Mouse (Mus musculus): Measurements from ENCODE around the gene Tbx21. TPM values are rescaled to one million over a fixed set of nuclear protein-coding genes. Genes with fewer than 3 reads are reported as not detected.
A peak's percentile ranks its signal among the peaks of the same experiment; 100 is the strongest.

Tbx21 gene
- polyA plus RNA-seq, 2 experiments: 0.11 TPM; not detected in 1

- no peak for TF ChIP-seq POLR2A (IDR thresholded peaks at IDR 0.05; ENCODE audit: borderline replicate concordance, extremely low read depth, insufficient read depth, insufficient read length)
- Histone ChIP-seq H3K27me3 (ENCODE audit: control insufficient read depth, insufficient read depth, low read length) (no peaks in the 10 kb centered on the region), H3K4me1 (ENCODE audit: control insufficient read depth, insufficient read depth, low read length) (peaks cover 26% of the 10 kb centered on the region), H3K9ac (ENCODE audit: low read depth, low read length, severe bottlenecking) (peak within 1 kb of the TSS; percentile 90), H3K36me3 (ENCODE audit: control insufficient read depth, insufficient read depth, low read length) (peaks cover 26% of the 10 kb centered on the region), H3K4me2 (replicated peaks; ENCODE audit: low read depth, low read length, severe bottlenecking) (peak within 1 kb of the TSS; percentile 88), H3K27ac (replicated peaks; ENCODE audit: low read depth, low read length) (peak within 1 kb of the TSS; percentile 93), H3K4me3 (replicated peaks; ENCODE audit: low read length) (peak within 1 kb of the TSS; percentile 79), H3K9me3 (ENCODE audit: control insufficient read depth, low read length) (no peaks in the 10 kb centered on the region)
- ATAC-seq (ENCODE audit: low FRiP score, low read depth): peak; percentile 13
- peak; percentile 37 for DNase-seq (ENCODE audit: low spot score)
- WGBS: under 1% methylated on average over 22 of the region's 64 CpGs
Observed at GRCm38 (mm10) chr11:97151343-97151801, 36.2 kb upstream of the Tbx21 start, which contains the start of gene Tbkbp1. Gene Tbkbp1, minus strand, starts transcription at chr11:97151495.

- Histone ChIP-seq H3K9ac (ENCODE audit: low read depth, low read length, severe bottlenecking) (peak overlapping the region; percentile 90), H3K27me3 (ENCODE audit: control insufficient read depth, insufficient read depth, low read length) (no peaks in the 10 kb centered on the region), H3K9me3 (ENCODE audit: control insufficient read depth, low read length) (no peaks in the 10 kb centered on the region), H3K36me3 (ENCODE audit: control insufficient read depth, insufficient read depth, low read length) (peaks cover 29% of the 10 kb centered on the region), H3K27ac (replicated peaks; ENCODE audit: low read depth, low read length) (peak overlapping the region; percentile 93), H3K4me3 (replicated peaks; ENCODE audit: low read length) (peak overlapping the region; percentile 79), H3K4me2 (replicated peaks; ENCODE audit: low read depth, low read length, severe bottlenecking) (peak overlapping the region; percentile 88), H3K4me1 (ENCODE audit: control insufficient read depth, insufficient read depth, low read length) (peaks cover 26% of the 10 kb centered on the region)
- TF ChIP-seq POLR2A (IDR thresholded peaks at IDR 0.05; ENCODE audit: borderline replicate concordance, extremely low read depth, insufficient read depth, insufficient read length): 0 out of 2 replicates have a peak, but pooled peaks have one; percentile 37
- DNase-seq (ENCODE audit: low spot score): peak; percentile 73
- ATAC-seq (ENCODE audit: low FRiP score, low read depth): peak; percentile 77
- 2% methylated on average over 46 of the region's 102 CpGs for WGBS
Observed at GRCm38 (mm10) chr11:97150411-97151330, 35.5 kb upstream of the Tbx21 start.

- peak overlapping the region; percentile 90 for H3K9ac ChIP-seq (ENCODE audit: low read depth, low read length, severe bottlenecking)
- ATAC-seq (ENCODE audit: low FRiP score, low read depth): peak; percentile 8; the same call in 1 of the 2 replicates
- peak overlapping the region; percentile 93 for H3K27ac ChIP-seq (replicated peaks; ENCODE audit: low read depth, low read length)
- peak overlapping the region; percentile 79 for H3K4me3 ChIP-seq (replicated peaks; ENCODE audit: low read length)
- peak overlapping the region; percentile 88 for H3K4me2 ChIP-seq (replicated peaks; ENCODE audit: low read depth, low read length, severe bottlenecking)
- WGBS: 0% methylated on average over 14 of the region's 14 CpGs
- H3K27me3 ChIP-seq (ENCODE audit: control insufficient read depth, insufficient read depth, low read length): no peaks in the 10 kb centered on the region
- H3K36me3 ChIP-seq (ENCODE audit: control insufficient read depth, insufficient read depth, low read length): peaks cover 36% of the 10 kb centered on the region
- peak; percentile 60 for DNase-seq (ENCODE audit: low spot score)
- peaks cover 26% of the 10 kb centered on the region for H3K4me1 ChIP-seq (ENCODE audit: control insufficient read depth, insufficient read depth, low read length)
- H3K9me3 ChIP-seq (ENCODE audit: control insufficient read depth, low read length): no peaks in the 10 kb centered on the region
- TF ChIP-seq POLR2A (IDR thresholded peaks at IDR 0.05; ENCODE audit: borderline replicate concordance, extremely low read depth, insufficient read depth, insufficient read length): no peak
Observed at GRCm38 (mm10) chr11:97149995-97150410, 34.9 kb upstream of the Tbx21 start.

- DNase-seq (ENCODE audit: low spot score) (no peak), ATAC-seq (ENCODE audit: low FRiP score, low read depth) (no peak)
- peak overlapping the region; percentile 79 for H3K4me3 ChIP-seq (replicated peaks; ENCODE audit: low read length)
- H3K9ac ChIP-seq (ENCODE audit: low read depth, low read length, severe bottlenecking): peak overlapping the region; percentile 90; the same call in 1 of the 2 replicates
- no peak for TF ChIP-seq POLR2A (IDR thresholded peaks at IDR 0.05; ENCODE audit: borderline replicate concordance, extremely low read depth, insufficient read depth, insufficient read length)
- peak overlapping the region; percentile 88 for H3K4me2 ChIP-seq (replicated peaks; ENCODE audit: low read depth, low read length, severe bottlenecking)
- H3K9me3 ChIP-seq (ENCODE audit: control insufficient read depth, low read length): no peaks in the 10 kb centered on the region
- WGBS: 32% methylated on average over 9 of the region's 9 CpGs
- H3K27ac ChIP-seq (replicated peaks; ENCODE audit: low read depth, low read length): peak overlapping the region; percentile 93; the same call in 1 of the 2 replicates
- peaks cover 45% of the 10 kb centered on the region for H3K36me3 ChIP-seq (ENCODE audit: control insufficient read depth, insufficient read depth, low read length)
- H3K4me1 ChIP-seq (ENCODE audit: control insufficient read depth, insufficient read depth, low read length): peaks cover 26% of the 10 kb centered on the region
- no peaks in the 10 kb centered on the region for H3K27me3 ChIP-seq (ENCODE audit: control insufficient read depth, insufficient read depth, low read length)
Observed at GRCm38 (mm10) chr11:97149026-97149425, 33.9 kb upstream of the Tbx21 start.

- TF ChIP-seq POLR2A (IDR thresholded peaks at IDR 0.05; ENCODE audit: borderline replicate concordance, extremely low read depth, insufficient read depth, insufficient read length): no peak
- WGBS: 27% methylated on average over 12 of the region's 12 CpGs
- Histone ChIP-seq H3K9ac (ENCODE audit: low read depth, low read length, severe bottlenecking) (no peak overlapping the region), H3K4me2 (replicated peaks; ENCODE audit: low read depth, low read length, severe bottlenecking) (peak overlapping the region; percentile 88), H3K36me3 (ENCODE audit: control insufficient read depth, insufficient read depth, low read length) (peaks cover 49% of the 10 kb centered on the region), H3K4me3 (replicated peaks; ENCODE audit: low read length) (no peak overlapping the region), H3K27ac (replicated peaks; ENCODE audit: low read depth, low read length) (no peak overlapping the region), H3K27me3 (ENCODE audit: control insufficient read depth, insufficient read depth, low read length) (no peaks in the 10 kb centered on the region), H3K4me1 (ENCODE audit: control insufficient read depth, insufficient read depth, low read length) (peaks cover 26% of the 10 kb centered on the region), H3K9me3 (ENCODE audit: control insufficient read depth, low read length) (no peaks in the 10 kb centered on the region)
- no peak for ATAC-seq (ENCODE audit: low FRiP score, low read depth)
- DNase-seq (ENCODE audit: low spot score): no peak
Observed at GRCm38 (mm10) chr11:97148591-97148990, 33.5 kb upstream of the Tbx21 start.

Measured in limb, embryonic 14.5 days (tissue).